Mouse (Mus musculus): ENCODE measurements at regions not wholly inside any gene's neighbourhood (a gene's known extent, or its start where the extent isn't known, plus 50 kb on each side); places are given as distances from the start of the nearest gene placed in this dataset.

DNA sequence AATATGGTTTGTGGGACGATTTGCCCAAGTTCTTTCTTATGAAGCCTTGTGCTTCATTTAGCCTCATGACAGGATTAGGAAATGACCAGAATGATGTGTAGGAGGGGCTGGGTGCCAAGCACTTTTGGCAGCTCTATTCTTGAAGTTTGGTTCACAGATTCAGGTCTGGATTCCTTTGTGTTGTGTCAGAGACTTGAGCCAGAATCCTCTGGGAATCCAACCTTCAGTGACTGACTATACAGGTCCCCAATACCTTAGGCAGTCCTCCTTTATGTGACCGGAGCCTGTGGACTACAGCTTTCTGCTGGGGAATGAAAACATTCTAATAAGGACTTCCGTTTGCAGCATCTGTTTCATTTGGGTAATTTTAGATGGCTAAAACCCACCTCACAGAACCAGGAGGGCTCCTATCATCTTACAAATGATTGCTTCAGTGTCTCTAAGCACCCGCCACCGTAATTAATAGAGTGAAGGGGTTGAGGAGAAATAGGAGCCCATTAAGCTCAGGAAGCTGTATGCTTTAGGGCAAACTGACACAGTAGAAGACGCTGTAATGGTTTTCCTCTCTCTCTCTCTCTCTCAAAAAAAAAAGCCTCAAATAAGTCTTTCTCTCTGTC, 354.7 kb upstream of the Igfbp7 start:
- no peak for DNase-seq (ENCODE audit: extremely low read depth)
- dilution Hi-C loops (cut with MboI; ENCODE audit: extremely low pct_ligation_motif_present, extremely low pct_unique_long_range_greater_than_20kb, low sequenced_read_pairs) (no loop called here), in situ Hi-C loops (cut with MboI; ENCODE audit: low pct_ligation_motif_present, low pct_unique_long_range_greater_than_20kb, low sequenced_read_pairs) (no loop called here)
- no peaks in the 10 kb centered on the region for H3K4me1 ChIP-seq (ENCODE audit: control insufficient read depth in 1 of 2, insufficient read depth in 2 of 2)
- H3K9me3 ChIP-seq (replicated peaks; ENCODE audit: low read length) = no peaks in the 10 kb centered on the region
- H3K9ac ChIP-seq (ENCODE audit: insufficient read depth, low read depth) = no peak overlapping the region
- no peak overlapping the region for H3K4me3 ChIP-seq (replicated peaks in 1 of 3; ENCODE audit: low read depth in 2 of 3, low read length in 2 of 3, poor library complexity in 1 of 3)
- H3K79me2 ChIP-seq (replicated peaks; ENCODE audit: control insufficient read depth, extremely low read depth, insufficient read depth, poor library complexity, severe bottlenecking) = no peaks in the 10 kb centered on the region
- H3K36me3 ChIP-seq (replicated peaks in 1 of 2; ENCODE audit: control insufficient read depth in 1 of 2, insufficient read depth in 1 of 2, low read length in 1 of 2) = no peaks in the 10 kb centered on the region
- no peak overlapping the region for H3K27ac ChIP-seq (ENCODE audit: insufficient read depth, low read depth)
- H3K27me3 ChIP-seq (replicated peaks) = no peaks in the 10 kb centered on the region
- TF ChIP-seq NELFE (IDR thresholded peaks at IDR 0.05; ENCODE audit: low read depth, low read length) (no peak), TBP (conservative IDR thresholded peaks at IDR 0.05; ENCODE audit: low read depth, low read length) (no peak), E2F4 (IDR thresholded peaks at IDR 0.05; ENCODE audit: insufficient replicate concordance, low read depth, low read length) (no peak), NRF1 (IDR thresholded peaks at IDR 0.05; ENCODE audit: low read depth, low read length) (no peak), GABPA (IDR thresholded peaks at IDR 0.05; ENCODE audit: insufficient replicate concordance, low read depth, low read length) (no peak), ZNF384 (IDR thresholded peaks at IDR 0.05; ENCODE audit: low read depth, low read length) (no peak), SMC3 (IDR thresholded peaks at IDR 0.05; ENCODE audit: low read depth, low read length) (no peak), POLR2A (IDR thresholded peaks at IDR 0.05; ENCODE audit: low read depth, low read length) (no peak), USF2 (conservative IDR thresholded peaks at IDR 0.05; ENCODE audit: low read depth, low read length) (no peak), MAZ (IDR thresholded peaks at IDR 0.05; ENCODE audit: low read depth, low read length) (no peak), ZKSCAN1 (IDR thresholded peaks at IDR 0.05; ENCODE audit: borderline replicate concordance, low read depth, low read length) (no peak), IRF4 (IDR thresholded peaks at IDR 0.05; ENCODE audit: low read depth, low read length) (no peak), MEF2A (IDR thresholded peaks at IDR 0.05; ENCODE audit: borderline replicate concordance, low read depth, low read length) (no peak), BHLHE40 (IDR thresholded peaks at IDR 0.05; ENCODE audit: low read depth, low read length) (no peak), USF1 (IDR thresholded peaks at IDR 0.05; ENCODE audit: low read depth, low read length) (no peak)
- no peak overlapping the region for H3K4me2 ChIP-seq (ENCODE audit: insufficient read depth, low read depth, poor library complexity, severe bottlenecking)

DNA sequence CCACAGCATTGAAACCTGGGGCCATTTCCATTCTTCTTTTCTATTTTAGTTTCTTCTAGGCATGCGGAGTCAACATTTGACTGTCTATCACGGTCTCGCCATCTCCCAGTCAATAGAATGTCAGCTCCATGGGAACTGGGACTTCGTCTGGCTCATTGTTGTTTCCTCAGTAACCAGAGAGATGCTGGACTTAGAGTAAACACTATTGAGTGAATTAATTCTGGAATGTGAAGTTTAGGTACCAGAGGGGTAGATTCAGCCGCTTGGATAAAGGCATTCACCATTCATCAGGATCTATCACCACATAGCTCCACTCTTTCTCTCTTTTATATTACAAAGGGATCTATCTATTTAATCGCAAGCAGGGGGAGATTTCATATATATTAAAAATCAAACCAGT, 354.2 kb upstream of the Igfbp7 start:
- Histone ChIP-seq H3K4me1 (ENCODE audit: control insufficient read depth in 1 of 2, insufficient read depth in 2 of 2) (no peaks in the 10 kb centered on the region), H3K36me3 (replicated peaks in 1 of 2; ENCODE audit: control insufficient read depth in 1 of 2, insufficient read depth in 1 of 2, low read length in 1 of 2) (no peaks in the 10 kb centered on the region), H3K9me3 (replicated peaks; ENCODE audit: low read length) (no peaks in the 10 kb centered on the region), H3K9ac (ENCODE audit: insufficient read depth, low read depth) (no peak overlapping the region), H3K27ac (ENCODE audit: insufficient read depth, low read depth) (no peak overlapping the region), H3K4me2 (ENCODE audit: insufficient read depth, low read depth, poor library complexity, severe bottlenecking) (no peak overlapping the region), H3K79me2 (replicated peaks; ENCODE audit: control insufficient read depth, extremely low read depth, insufficient read depth, poor library complexity, severe bottlenecking) (no peaks in the 10 kb centered on the region), H3K27me3 (replicated peaks) (no peaks in the 10 kb centered on the region), H3K4me3 (replicated peaks in 1 of 3; ENCODE audit: low read depth in 2 of 3, low read length in 2 of 3, poor library complexity in 1 of 3) (no peak overlapping the region)
- in situ Hi-C loops (cut with MboI; ENCODE audit: low pct_ligation_motif_present, low pct_unique_long_range_greater_than_20kb, low sequenced_read_pairs) (no loop called here), dilution Hi-C loops (cut with MboI; ENCODE audit: extremely low pct_ligation_motif_present, extremely low pct_unique_long_range_greater_than_20kb, low sequenced_read_pairs) (no loop called here)
- no peak for DNase-seq (ENCODE audit: extremely low read depth)
- no peak for TF ChIP-seq MYC (IDR thresholded peaks at IDR 0.05; ENCODE audit: low read depth, low read length)
- no peak for TF ChIP-seq NRF1 (IDR thresholded peaks at IDR 0.05; ENCODE audit: low read depth, low read length)
- TF ChIP-seq TBP (conservative IDR thresholded peaks at IDR 0.05; ENCODE audit: low read depth, low read length) = no peak
- TF ChIP-seq ETS1 (conservative IDR thresholded peaks at IDR 0.05; ENCODE audit: low read depth, low read length) = no peak
- no peak for TF ChIP-seq JUND (conservative IDR thresholded peaks at IDR 0.05; ENCODE audit: low read depth, low read length)
- no peak for TF ChIP-seq POLR2AphosphoS2 (IDR thresholded peaks at IDR 0.05; ENCODE audit: low read depth, low read length)
- no peak for TF ChIP-seq ZNF384 (IDR thresholded peaks at IDR 0.05; ENCODE audit: low read depth, low read length)
- TF ChIP-seq UBTF (IDR thresholded peaks at IDR 0.05; ENCODE audit: low read depth, low read length) = no peak
- no peak for TF ChIP-seq PAX5 (IDR thresholded peaks at IDR 0.05; ENCODE audit: low read length)
- TF ChIP-seq BHLHE40 (IDR thresholded peaks at IDR 0.05; ENCODE audit: low read depth, low read length) = no peak
- no peak for TF ChIP-seq SMC3 (IDR thresholded peaks at IDR 0.05; ENCODE audit: low read depth, low read length)
- no peak for TF ChIP-seq SIN3A (IDR thresholded peaks at IDR 0.05; ENCODE audit: low read length)
- no peak for TF ChIP-seq RAD21 (IDR thresholded peaks at IDR 0.05; ENCODE audit: low read depth, low read length)
- no peak for TF ChIP-seq TCF12 (IDR thresholded peaks at IDR 0.05; ENCODE audit: low read depth, low read length)
